Mouse (Mus musculus): ENCODE results near the gene Clpp. TPM values are rescaled to one million over a fixed set of nuclear protein-coding genes. Genes with fewer than 3 reads are reported as not detected.

The Clpp gene
- polyA plus RNA-seq, 1 experiment from 2014 or later: 20.0 TPM

GRCm38 (mm10) chr17:57031661-57032420 is 41.7 kb downstream of the Clpp start:
- Histone ChIP-seq H3K27ac (peak overlapping the region; percentile 85), H3K36me3 (ENCODE audit: inconsistent target) (peaks cover 13% of the 10 kb centered on the region; the same call in 1 of the 2 replicates), H3K4me3 (ENCODE audit: inconsistent target) (peak overlapping the region; percentile 36), H3K79me2 (ENCODE audit: inconsistent target) (peaks cover 40% of the 10 kb centered on the region)
- under 1% methylated on average over 38 of the region's 38 CpGs for WGBS (ENCODE audit: missing documents)

GRCm38 (mm10) chr17:57032854-57033253 is 42.7 kb downstream of the Clpp start:
- no peak overlapping the region for H3K4me3 ChIP-seq (ENCODE audit: inconsistent target)
- WGBS (ENCODE audit: missing documents): 98% methylated on average over 4 of the region's 4 CpGs
- H3K36me3 ChIP-seq (ENCODE audit: inconsistent target): peaks cover 4% of the 10 kb centered on the region; the same call in 1 of the 2 replicates
- peak overlapping the region; percentile 85 for H3K27ac ChIP-seq
- peaks cover 30% of the 10 kb centered on the region for H3K79me2 ChIP-seq (ENCODE audit: inconsistent target)

- H3K36me3 ChIP-seq (ENCODE audit: inconsistent target): no peaks in the 10 kb centered on the region
- 56% methylated on average over 8 of the region's 8 CpGs for WGBS (ENCODE audit: missing documents)
- H3K27ac ChIP-seq: no peak overlapping the region
- no peak overlapping the region for H3K4me3 ChIP-seq (ENCODE audit: inconsistent target)
- H3K79me2 ChIP-seq (ENCODE audit: inconsistent target): no peaks in the 10 kb centered on the region
Observed at GRCm38 (mm10) chr17:57038978-57039377, 48.9 kb downstream of the Clpp start.

GRCm38 (mm10) chr17:57041554-57041953 is 51.4 kb downstream of the Clpp start, which contains the start of gene Slc25a41:
TSS of gene Slc25a41 (minus strand) at chr17:57041654.
- H3K36me3 ChIP-seq (ENCODE audit: inconsistent target): no peaks in the 10 kb centered on the region
- H3K4me3 ChIP-seq (ENCODE audit: inconsistent target): no peak within 1 kb of the TSS
- WGBS (ENCODE audit: missing documents): 82% methylated on average over 7 of the region's 8 CpGs
- no peaks in the 10 kb centered on the region for H3K79me2 ChIP-seq (ENCODE audit: inconsistent target)
- no peak within 1 kb of the TSS for H3K27ac ChIP-seq

Other genes starting within 250 kb of the Clpp start
- not detected in 3 replicates for gene Nrtn, start 232.8 kb upstream of the Clpp start, polyA plus RNA-seq (2018)
- 9.0 to 14.0 TPM (median 11.4 TPM) in 3 replicates for gene Dus3l, start 225.5 kb upstream of the Clpp start, polyA plus RNA-seq (2018)
- not detected in 3 replicates for gene Prr22, start 220.1 kb upstream of the Clpp start, polyA plus RNA-seq (2018)
- 0.11 TPM in 2 of 3 replicates, not detected in the other for gene Rfx2, start 159.3 kb upstream of the Clpp start, polyA plus RNA-seq (2018)
- not detected in 3 replicates for gene Acsbg2, start 115.9 kb upstream of the Clpp start, polyA plus RNA-seq (2018)
- 0.07 TPM in 1 of 3 replicates, not detected in the others for gene 1700061G19Rik, start 114.8 kb upstream of the Clpp start, polyA plus RNA-seq (2018)
- 12.6 to 16.0 TPM (median 13.0 TPM) in 3 replicates for gene Mllt1, start 54.9 kb upstream of the Clpp start, polyA plus RNA-seq (2018)
- not detected in 3 replicates for gene Acer1, start 8.2 kb upstream of the Clpp start, polyA plus RNA-seq (2018)
- 3.6 to 20.7 TPM (median 11.8 TPM) in 3 replicates for gene Alkbh7, start 7.0 kb downstream of the Clpp start, polyA plus RNA-seq (2018)
- gene Pspn, start 9.7 kb downstream of the Clpp start, polyA plus RNA-seq (2018): not detected in 3 replicates
- 63.3 to 154 TPM (median 75.9 TPM) in 3 replicates for gene Gtf2f1, start 21.0 kb downstream of the Clpp start, polyA plus RNA-seq (2018)
- gene Gm17949, start 21.2 kb downstream of the Clpp start, polyA plus RNA-seq (2018): not detected in 3 replicates
- gene Khsrp, start 41.2 kb downstream of the Clpp start, polyA plus RNA-seq (2018): 33.8 to 48.2 TPM (median 45.0 TPM) in 3 replicates
- gene Slc25a41, start 51.3 kb downstream of the Clpp start, polyA plus RNA-seq (2018): not detected in 3 replicates
- gene Crb3, start 68.8 kb downstream of the Clpp start, polyA plus RNA-seq (2018): not detected in 3 replicates
- 4.0 to 8.6 TPM (median 6.8 TPM) in 3 replicates for gene Slc25a23, start 69.6 kb downstream of the Clpp start, polyA plus RNA-seq (2018)
- 14.1 to 26.5 TPM (median 15.7 TPM) in 3 replicates for gene Dennd1c, start 88.2 kb downstream of the Clpp start, polyA plus RNA-seq (2018)
- 0.15 to 0.36 TPM (median 0.27 TPM) in 3 replicates for gene Tubb4a, start 97.5 kb downstream of the Clpp start, polyA plus RNA-seq (2018)
- 2.6 to 9.9 TPM (median 7.6 TPM) in 3 replicates for gene Tnfsf9, start 115.0 kb downstream of the Clpp start, polyA plus RNA-seq (2018)
- gene Cd70, start 159.5 kb downstream of the Clpp start, polyA plus RNA-seq (2018): not detected in 3 replicates
- 1.7 to 2.2 TPM (median 2.2 TPM) in 3 replicates for gene Tnfsf14, start 203.9 kb downstream of the Clpp start, polyA plus RNA-seq (2018)
- 15.9 to 57.7 TPM (median 40.8 TPM) in 3 replicates for gene C3, start 237.8 kb downstream of the Clpp start, polyA plus RNA-seq (2018)

All from macrophage (primary cell).